ENCODE assay signal across 8 mouse cellular contexts in genomic region chr10:81414682-81415081, GRCm38 (mm10). TPM values are rescaled to one million over a fixed set of nuclear protein-coding genes. Genes with fewer than 3 reads are reported as not detected.
A peak's percentile ranks its signal among the peaks of the same experiment; 100 is the strongest.
DNase-seq lines count a peak whose midpoint lies in the region; ATAC-seq and TF ChIP-seq lines count a peak whose summit lies in the region.

No protein-coding gene starts in this region.

- no peaks in the 10 kb centered on the region for H3K27me3 ChIP-seq in kidney, postnatal 0 days (ENCODE audit: insufficient read depth, low read length)
- H3K27me3 ChIP-seq in myocyte (ENCODE audit: control insufficient read depth, insufficient read depth, insufficient read length) = no peaks in the 10 kb centered on the region
- H3K27me3 ChIP-seq in midbrain, postnatal 0 days (ENCODE audit: insufficient read depth, low read length) = no peaks in the 10 kb centered on the region

- H3K4me2 ChIP-seq in kidney, postnatal 0 days (ENCODE audit: low read length) = peak overlapping the region; percentile 5; the same call in 1 of the 2 replicates
- peak overlapping the region; percentile 61 for H3K4me2 ChIP-seq in myocyte (ENCODE audit: low read depth)
- H3K4me2 ChIP-seq in midbrain, postnatal 0 days (ENCODE audit: low read depth, low read length, poor library complexity, severe bottlenecking) = no peak overlapping the region

- no peaks in the 10 kb centered on the region for H3K9me3 ChIP-seq in kidney, postnatal 0 days (replicated peaks; ENCODE audit: low read length)
- no peaks in the 10 kb centered on the region for H3K9me3 ChIP-seq in midbrain, postnatal 0 days (ENCODE audit: low read length)

- H3K27ac ChIP-seq in left cerebral cortex, adult 2 months = peak overlapping the region; percentile 97
- peak overlapping the region; percentile 60; the same call in 1 of the 2 replicates for H3K27ac ChIP-seq in kidney, postnatal 0 days
- H3K27ac ChIP-seq in midbrain, postnatal 0 days (ENCODE audit: low read depth, low read length) = no peak overlapping the region

- peaks cover 61% of the 10 kb centered on the region for H3K79me2 ChIP-seq in myocyte (ENCODE audit: control insufficient read depth, insufficient read depth)

- TF ChIP-seq CTCF in left cerebral cortex, adult 2 months (IDR thresholded peaks at IDR 0.05) = no peak
- no peak for TF ChIP-seq CTCF in kidney, postnatal 0 days (IDR thresholded peaks at IDR 0.05; ENCODE audit: low read depth)
- no peak for TF ChIP-seq CTCF in midbrain, postnatal 0 days (IDR thresholded peaks at IDR 0.05)

- intact Hi-C loops in left cerebral cortex, adult 2 months (cut with DNase I) = no loop called here
- intact Hi-C loops in left cerebral cortex, postnatal 4 days (cut with DNase I) = no loop called here

- no peak overlapping the region for H3K4me3 ChIP-seq in left cerebral cortex, adult 2 months
- no peak overlapping the region for H3K4me3 ChIP-seq in kidney, postnatal 0 days (replicated peaks; ENCODE audit: low read depth, low read length)
- H3K4me3 ChIP-seq in myocyte = no peak overlapping the region
- no peak overlapping the region for H3K4me3 ChIP-seq in midbrain, postnatal 0 days (ENCODE audit: low read depth, low read length)

- peaks cover 9% of the 10 kb centered on the region; the same call in 1 of the 2 replicates for H3K36me3 ChIP-seq in kidney, postnatal 0 days (ENCODE audit: insufficient read depth, low read length)
- peaks cover 5% of the 10 kb centered on the region for H3K36me3 ChIP-seq in myocyte (ENCODE audit: control insufficient read depth, insufficient read depth)
- 0 out of 2 replicates have a peak, but pooled peaks cover 4% of the 10 kb centered on the region for H3K36me3 ChIP-seq in midbrain, postnatal 0 days (ENCODE audit: insufficient read depth, low read length)

- no peak overlapping the region for H3K9ac ChIP-seq in kidney, postnatal 0 days (ENCODE audit: low read depth, low read length)
- no peak overlapping the region for H3K9ac ChIP-seq in midbrain, postnatal 0 days (replicated peaks; ENCODE audit: low read length, poor library complexity, severe bottlenecking)

- no peak for TF ChIP-seq POLR2A in myocyte (IDR thresholded peaks at IDR 0.05; ENCODE audit: insufficient read length, low read depth)

- no peak for ATAC-seq in kidney, postnatal 0 days (replicated peaks; ENCODE audit: low FRiP score, low read depth)
- ATAC-seq in megakaryocyte, adult 5-6 weeks (ENCODE audit: poor library complexity, severe bottlenecking) = no peak
- no peak for ATAC-seq in midbrain, postnatal 0 days (ENCODE audit: low FRiP score)

- H3K4me1 ChIP-seq in kidney, postnatal 0 days (replicated peaks; ENCODE audit: insufficient read depth, low read length) = peaks cover 58% of the 10 kb centered on the region
- H3K4me1 ChIP-seq in midbrain, postnatal 0 days (ENCODE audit: insufficient read depth, low read length) = peaks cover 6% of the 10 kb centered on the region; the same call in 1 of the 2 replicates

- no peak for DNase-seq in left cerebral cortex, adult 2 months (ENCODE audit: extremely low spot score in 1 of 2, low spot score in 2 of 2)
- no peak for DNase-seq in left cerebral cortex, postnatal 4 days
- DNase-seq in forelimb bud, embryonic 11.5 days (ENCODE audit: low read depth, low spot score) = peak; percentile 62
- no peak for DNase-seq in kidney, postnatal 0 days (ENCODE audit: low spot score)
- no peak for DNase-seq in layer of hippocampus, postnatal 36 days
- no peak for DNase-seq in midbrain, postnatal 0 days (ENCODE audit: low spot score)

- no peak overlapping the region for H3ac ChIP-seq in myocyte (ENCODE audit: control insufficient read depth, insufficient read length)

TF ChIP-seq in myocyte, 11 proteins besides CTCF, POLR2A, EP300 and RAD21:
- TF ChIP-seq TCF12 (IDR thresholded peaks at IDR 0.05; ENCODE audit: insufficient read depth, poor library complexity, severe bottlenecking) (no peak), CEBPB (IDR thresholded peaks at IDR 0.05; ENCODE audit: insufficient read depth, poor library complexity, severe bottlenecking) (no peak), MAX (IDR thresholded peaks at IDR 0.05; ENCODE audit: low read depth) (no peak), REST (IDR thresholded peaks at IDR 0.05; ENCODE audit: insufficient read depth, insufficient read length) (no peak), MYOD1 (IDR thresholded peaks at IDR 0.05; ENCODE audit: control insufficient read depth in 1 of 3, insufficient read length in 2 of 3, low read depth in 2 of 3) (peak in 1 of 3 experiments; percentile 8), POLR2AphosphoS2 (IDR thresholded peaks at IDR 0.05; ENCODE audit: insufficient read length, low read depth) (no peak), SRF (IDR thresholded peaks at IDR 0.05; ENCODE audit: control insufficient read depth, insufficient read length, low read depth) (no peak), E2F4 (IDR thresholded peaks at IDR 0.05; ENCODE audit: insufficient read depth) (no peak)

RNA-seq across cellular contexts. Expression of gene Smim24, which starts 21.8 kb away (rescaled TPM):
- 1 to 10 TPM; 1.3 to 1.4 TPM for total RNA-seq in left cerebral cortex, adult 2 months (2021)
- 1 to 10 TPM; 1.5 to 2.3 TPM for total RNA-seq in left cerebral cortex, postnatal 4 days (2021)
- polyA plus RNA-seq in kidney, postnatal 0 days (2015; fragmentation: Nextera tagmentation; extraction: Ambion mirVana) = 62.4 and 68.6 TPM in 2 replicates
- polyA plus RNA-seq in myocyte (2012; fragmentation: generic; extraction: Trizol) = 0.30 TPM
- 30.6 and 34.0 TPM in 2 replicates for total RNA-seq in megakaryocyte, adult 5-6 weeks (2015)
- 6.5 and 11.5 TPM in 2 replicates for total RNA-seq in megakaryocyte, adult 5-6 weeks (2017)
- 1 to 10 TPM; 1.6 to 1.7 TPM for total RNA-seq in layer of hippocampus, postnatal 36 days (2021)
- total RNA-seq in midbrain, postnatal 0 days (2014; rRNA removed) = 1.5 and 1.7 TPM in 2 replicates
- polyA plus RNA-seq in midbrain, postnatal 0 days (2015; fragmentation: Nextera tagmentation; extraction: Ambion mirVana) = 1.1 and 2.0 TPM in 2 replicates

RNA-seq across cellular contexts. Expression of gene Gm48552, which starts 25.9 kb away (rescaled TPM):
- total RNA-seq in left cerebral cortex, adult 2 months (2021) = 1 to 10 TPM; 5.1 to 7.1 TPM
- total RNA-seq in left cerebral cortex, postnatal 4 days (2021) = 1 to 10 TPM; 2.7 to 5.9 TPM
- polyA plus RNA-seq in kidney, postnatal 0 days (2015; fragmentation: Nextera tagmentation; extraction: Ambion mirVana) = 0.82 and 1.9 TPM in 2 replicates
- 0.73 TPM for polyA plus RNA-seq in myocyte (2012; fragmentation: generic; extraction: Trizol)
- total RNA-seq in megakaryocyte, adult 5-6 weeks (2015) = not detected in 2 replicates
- total RNA-seq in megakaryocyte, adult 5-6 weeks (2017) = 0.26 and 1.4 TPM in 2 replicates
- total RNA-seq in layer of hippocampus, postnatal 36 days (2021) = 1 to 10 TPM; 4.5 to 7.1 TPM
- 6.6 TPM in 1 of 2 replicates, not detected in the other for total RNA-seq in midbrain, postnatal 0 days (2014; rRNA removed)
- 1.6 and 3.9 TPM in 2 replicates for polyA plus RNA-seq in midbrain, postnatal 0 days (2015; fragmentation: Nextera tagmentation; extraction: Ambion mirVana)

RNA-seq across cellular contexts. Expression of gene Gm48551, which starts 30.4 kb away (rescaled TPM):
- total RNA-seq in left cerebral cortex, adult 2 months (2021) = 1 to 10 TPM; 2.0 to 3.4 TPM
- 1 to 10 TPM; 3.7 to 4.4 TPM for total RNA-seq in left cerebral cortex, postnatal 4 days (2021)
- 1.9 and 2.1 TPM in 2 replicates for polyA plus RNA-seq in kidney, postnatal 0 days (2015; fragmentation: Nextera tagmentation; extraction: Ambion mirVana)
- polyA plus RNA-seq in myocyte (2012; fragmentation: generic; extraction: Trizol) = 1.7 TPM
- 0.83 and 2.9 TPM in 2 replicates for total RNA-seq in megakaryocyte, adult 5-6 weeks (2015)
- total RNA-seq in megakaryocyte, adult 5-6 weeks (2017) = 0.33 TPM in 1 of 2 replicates, not detected in the other
- total RNA-seq in layer of hippocampus, postnatal 36 days (2021) = 1 to 10 TPM; 4.0 to 6.6 TPM
- total RNA-seq in midbrain, postnatal 0 days (2014; rRNA removed) = 0.88 and 2.7 TPM in 2 replicates
- 5.8 and 10.2 TPM in 2 replicates for polyA plus RNA-seq in midbrain, postnatal 0 days (2015; fragmentation: Nextera tagmentation; extraction: Ambion mirVana)

RNA-seq across cellular contexts. Expression of gene Dohh, which starts 30.5 kb away (rescaled TPM):
- 10 to 100 TPM; 87.1 to 95.1 TPM for total RNA-seq in left cerebral cortex, adult 2 months (2021)
- total RNA-seq in left cerebral cortex, postnatal 4 days (2021) = 10 to 100 TPM; 58.8 to 61.5 TPM
- polyA plus RNA-seq in kidney, postnatal 0 days (2015; fragmentation: Nextera tagmentation; extraction: Ambion mirVana) = 74.3 and 80.6 TPM in 2 replicates
- polyA plus RNA-seq in myocyte (2012; fragmentation: generic; extraction: Trizol) = 103 TPM
- total RNA-seq in megakaryocyte, adult 5-6 weeks (2015) = 5.4 and 5.7 TPM in 2 replicates
- 21.9 and 42.4 TPM in 2 replicates for total RNA-seq in megakaryocyte, adult 5-6 weeks (2017)
- total RNA-seq in layer of hippocampus, postnatal 36 days (2021) = 10 to 100 TPM; 72.5 to 76.9 TPM
- 120 and 132 TPM in 2 replicates for total RNA-seq in midbrain, postnatal 0 days (2014; rRNA removed)
- 95.8 and 115 TPM in 2 replicates for polyA plus RNA-seq in midbrain, postnatal 0 days (2015; fragmentation: Nextera tagmentation; extraction: Ambion mirVana)

RNA-seq across cellular contexts. Expression of gene Fzr1, which starts 36.4 kb away (rescaled TPM):
- total RNA-seq in left cerebral cortex, adult 2 months (2021) = 10 to 100 TPM; 69.1 to 70.6 TPM
- total RNA-seq in left cerebral cortex, postnatal 4 days (2021) = 100 to 1,000 TPM; 109 to 112 TPM
- polyA plus RNA-seq in kidney, postnatal 0 days (2015; fragmentation: Nextera tagmentation; extraction: Ambion mirVana) = 67.5 and 70.6 TPM in 2 replicates
- 42.0 TPM for polyA plus RNA-seq in myocyte (2012; fragmentation: generic; extraction: Trizol)
- total RNA-seq in megakaryocyte, adult 5-6 weeks (2015) = 22.7 and 23.8 TPM in 2 replicates
- total RNA-seq in megakaryocyte, adult 5-6 weeks (2017) = 20.9 and 24.0 TPM in 2 replicates
- total RNA-seq in layer of hippocampus, postnatal 36 days (2021) = 10 to 100 TPM; 61.5 to 68.9 TPM
- total RNA-seq in midbrain, postnatal 0 days (2014; rRNA removed) = 92.6 and 98.3 TPM in 2 replicates
- 147 and 149 TPM in 2 replicates for polyA plus RNA-seq in midbrain, postnatal 0 days (2015; fragmentation: Nextera tagmentation; extraction: Ambion mirVana)
